Mouse (Mus musculus) heart, embryonic 14.5 days (tissue): ENCODE results near the gene Agap2. TPM values are rescaled to one million over a fixed set of nuclear protein-coding genes. Genes with fewer than 3 reads are reported as not detected.
A peak's percentile ranks its signal among the peaks of the same experiment; 100 is the strongest.

ENCODE experiments used
- ATAC-seq: fragments of 200-750 bp; cut with Nextera tagmentation; 2 replicates; pipeline ENCODE4 v1.8.0; 2017; ENCODE audit warnings: low read depth, moderate TSS enrichment; ENCODE audit not compliant: insufficient number of reproducible peaks, insufficient read depth, low FRiP score
- H3K27ac ChIP-seq, 2 experiments: fragments of 200-500 bp in 1 of 2; fragments of 300-500 bp in 1 of 2; sonication (generic) in 1 of 2; replicated peaks in 1 of 2; 2 replicates each; pipeline ENCODE4 v1.5.1; 2012 to 2014; ENCODE audit warnings: low read depth in 2 of 2, low read length in 2 of 2, control low read depth in 1 of 2, mild to moderate bottlenecking in 1 of 2, mixed read lengths in 1 of 2; ENCODE audit not compliant: control insufficient read depth in 1 of 2, insufficient read depth in 1 of 2
- H3K27me3 ChIP-seq: fragments of 300-500 bp; sonication (generic); 2 replicates; pipeline ENCODE4 v1.6.1; 2014; ENCODE audit warnings: mild to moderate bottlenecking, low read length, control low read depth; ENCODE audit not compliant: control insufficient read depth, insufficient read depth
- H3K36me3 ChIP-seq: fragments of 300-500 bp; sonication (generic); 2 replicates; pipeline ENCODE4 v1.6.1; 2014; ENCODE audit warnings: mild to moderate bottlenecking, control low read depth, low read length, mixed read lengths; ENCODE audit not compliant: control insufficient read depth, insufficient read depth
- H3K4me1 ChIP-seq, 2 experiments: fragments of 200-500 bp in 1 of 2; fragments of 300-500 bp in 1 of 2; sonication (generic) in 1 of 2; 2 replicates each; pipeline ENCODE4 v1.6.1; 2012 to 2014; ENCODE audit warnings: low read length in 2 of 2, control low read depth in 1 of 2, mixed read lengths in 1 of 2; ENCODE audit not compliant: control insufficient read depth in 2 of 2, insufficient read depth in 2 of 2
- H3K4me2 ChIP-seq: fragments of 300-500 bp; sonication (generic); 2 replicates; pipeline ENCODE4 v1.6.1; 2014; ENCODE audit warnings: mild to moderate bottlenecking, low read length
- H3K4me3 ChIP-seq, 2 experiments: fragments of 200-500 bp in 1 of 2; fragments of 300-500 bp in 1 of 2; sonication (generic) in 1 of 2; 2 replicates each; pipeline ENCODE4 v1.5.1; 2012 to 2014; ENCODE audit warnings: low read length in 2 of 2, mild to moderate bottlenecking in 2 of 2, control low read depth in 1 of 2, low read depth in 1 of 2, moderate library complexity in 1 of 2; ENCODE audit not compliant: control insufficient read depth in 1 of 2, insufficient read depth in 1 of 2
- H3K9ac ChIP-seq: fragments of 300-500 bp; sonication (generic); 2 replicates; pipeline ENCODE4 v1.6.1; 2014; ENCODE audit warnings: mild to moderate bottlenecking, low read length
- H3K9me3 ChIP-seq: fragments of 300-500 bp; sonication (generic); 2 replicates; pipeline ENCODE4 v1.6.1; 2016; ENCODE audit warnings: low read length, control low read depth; ENCODE audit not compliant: control insufficient read depth
- WGBS: fragments of 180-500 bp; shearing (Covaris S2); extraction: QIAGEN DNeasy Blood & Tissue Kit; methylation state at CpG from one replicate; pipeline ENCODE4 v1.1.7; 2014; 5-methylcytosine and 5-hydroxymethylcytosine counted together
- polyA plus RNA-seq: library from polyadenylated mRNA; unstranded; fragments of >200 nt; fragmentation: Nextera tagmentation; extraction: Ambion mirVana; gene quantifications from 2 replicates; pipeline ENCODE4 v1.2.1, GENCODE M21; 2014

Gene Agap2
- polyA plus RNA-seq, 1 experiment from 2014 or later: 0.27 TPM

GRCm38 (mm10) chr10:127115068-127115467, 40.0 kb downstream of the Agap2 start:
- no peak overlapping the region for H3K4me3 ChIP-seq
- H3K36me3 ChIP-seq: peaks cover 45% of the 10 kb centered on the region
- ATAC-seq: no peak
- peaks cover 0 to 2% of the 10 kb centered on the region in 2 experiments; a peak in 1 of 4 replicates for H3K4me1 ChIP-seq
- WGBS: 74% methylated on average over 2 of the region's 2 CpGs
- no peak overlapping the region for H3K4me2 ChIP-seq
- no peak overlapping the region for H3K9ac ChIP-seq
- no peaks in the 10 kb centered on the region for H3K27me3 ChIP-seq
- H3K9me3 ChIP-seq: no peaks in the 10 kb centered on the region
- no peak overlapping the region for H3K27ac ChIP-seq

- H3K9ac ChIP-seq: no peak overlapping the region
- no peaks in the 10 kb centered on the region for H3K27me3 ChIP-seq
- H3K9me3 ChIP-seq: no peaks in the 10 kb centered on the region
- WGBS: 89% methylated on average over 11 of the region's 11 CpGs
- peaks cover 33% of the 10 kb centered on the region for H3K36me3 ChIP-seq
- H3K27ac ChIP-seq: no peak overlapping the region
- no peak for ATAC-seq
- no peak overlapping the region for H3K4me2 ChIP-seq
- H3K4me3 ChIP-seq: no peak overlapping the region
- H3K4me1 ChIP-seq: peaks cover 2 to 14% of the 10 kb centered on the region in 2 experiments; a peak in 3 of 4 replicates
These were observed 43.4 kb downstream of the Agap2 start for GRCm38 (mm10) chr10:127118470-127118869.

DNA sequence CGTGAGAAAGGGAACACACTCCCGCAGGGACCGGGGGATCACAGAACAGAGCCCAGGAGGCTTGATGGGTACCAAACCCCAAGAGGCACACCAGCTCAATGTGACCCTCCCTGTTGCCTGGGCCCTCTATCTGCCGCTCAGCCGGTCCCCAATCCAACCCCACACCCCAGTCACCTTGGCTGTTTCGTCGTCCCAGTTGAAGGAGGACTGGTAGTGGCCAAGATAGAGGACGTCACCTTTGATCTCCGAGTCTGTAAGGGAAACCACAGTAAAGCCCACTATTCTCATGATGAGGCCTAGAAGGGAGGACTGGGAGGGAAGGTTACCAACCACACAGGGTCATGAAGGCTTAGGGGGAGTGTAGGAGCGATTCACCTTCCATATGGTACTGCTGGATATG, 44.1 kb downstream of the Agap2 start:
- H3K4me1 ChIP-seq: peaks cover 2 to 14% of the 10 kb centered on the region in 2 experiments; a peak in 3 of 4 replicates
- H3K9ac ChIP-seq: no peak overlapping the region
- 92% methylated on average over 10 of the region's 10 CpGs for WGBS
- ATAC-seq: no peak
- no peak overlapping the region for H3K4me2 ChIP-seq
- H3K4me3 ChIP-seq: no peak overlapping the region
- no peaks in the 10 kb centered on the region for H3K27me3 ChIP-seq
- no peaks in the 10 kb centered on the region for H3K9me3 ChIP-seq
- no peak overlapping the region for H3K27ac ChIP-seq
- H3K36me3 ChIP-seq: peaks cover 33% of the 10 kb centered on the region

GRCm38 (mm10) chr10:127120301-127121065, 45.4 kb downstream of the Agap2 start:
- Histone ChIP-seq H3K9ac (peak overlapping the region; percentile 82), H3K36me3 (peaks cover 33% of the 10 kb centered on the region), H3K9me3 (no peaks in the 10 kb centered on the region), H3K4me3 (peak overlapping the region; percentile 63 to 89), H3K27ac (no peak overlapping the region), H3K4me1 (peaks cover 2 to 14% of the 10 kb centered on the region in 2 experiments; a peak in 3 of 4 replicates), H3K4me2 (peak overlapping the region; percentile 94), H3K27me3 (no peaks in the 10 kb centered on the region)
- WGBS: 4% methylated on average over 34 of the region's 34 CpGs
- ATAC-seq: 0 out of 2 replicates have a peak, but pooled peaks have one; percentile 16

DNA sequence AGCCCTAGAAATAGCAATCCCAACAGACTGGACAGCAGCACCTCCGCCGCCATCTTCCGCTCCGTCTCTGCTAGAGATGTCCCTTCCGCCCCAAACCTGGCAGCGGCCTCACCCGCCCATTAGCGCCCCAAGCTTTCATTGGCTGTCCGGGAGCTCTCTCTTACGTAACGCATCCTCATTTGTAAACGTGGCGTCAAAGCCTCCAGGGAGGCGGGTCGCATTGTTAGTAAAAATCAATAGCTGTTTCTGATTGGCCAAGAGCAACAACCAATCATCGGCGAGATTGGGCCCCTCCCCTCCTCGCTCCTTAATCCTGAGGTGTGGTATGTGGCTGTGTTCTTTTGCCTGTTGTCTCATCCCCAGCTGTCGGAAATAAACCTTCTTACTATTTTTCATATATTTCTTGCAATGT, 46.0 kb downstream of the Agap2 start, which contains the start of gene Os9:
TSS of gene Os9 (minus strand) at position 66 of the 412 bp plus-strand sequence.
- peak within 1 kb of the TSS; percentile 82 for H3K9ac ChIP-seq
- peaks cover 2 to 14% of the 10 kb centered on the region in 2 experiments; a peak in 3 of 4 replicates for H3K4me1 ChIP-seq
- peak within 1 kb of the TSS; percentile 94 for H3K4me2 ChIP-seq
- no peak within 1 kb of the TSS for H3K27ac ChIP-seq
- 1% methylated on average over 19 of the region's 19 CpGs for WGBS
- peaks cover 27% of the 10 kb centered on the region for H3K36me3 ChIP-seq
- peak; percentile 97 for ATAC-seq
- peak within 1 kb of the TSS; percentile 63 to 89 for H3K4me3 ChIP-seq
- H3K27me3 ChIP-seq: no peaks in the 10 kb centered on the region
- H3K9me3 ChIP-seq: no peaks in the 10 kb centered on the region

GRCm38 (mm10) chr10:127122018-127122417, 46.9 kb downstream of the Agap2 start:
- no peak overlapping the region for H3K9ac ChIP-seq
- H3K4me3 ChIP-seq: no peak overlapping the region
- no peak for ATAC-seq
- no peak overlapping the region for H3K27ac ChIP-seq
- H3K4me2 ChIP-seq: no peak overlapping the region
- 85% methylated on average over 3 of the region's 3 CpGs for WGBS
- peaks cover 2 to 14% of the 10 kb centered on the region in 2 experiments; a peak in 3 of 4 replicates for H3K4me1 ChIP-seq
- H3K27me3 ChIP-seq: no peaks in the 10 kb centered on the region
- no peaks in the 10 kb centered on the region for H3K9me3 ChIP-seq
- H3K36me3 ChIP-seq: peaks cover 17% of the 10 kb centered on the region

DNA sequence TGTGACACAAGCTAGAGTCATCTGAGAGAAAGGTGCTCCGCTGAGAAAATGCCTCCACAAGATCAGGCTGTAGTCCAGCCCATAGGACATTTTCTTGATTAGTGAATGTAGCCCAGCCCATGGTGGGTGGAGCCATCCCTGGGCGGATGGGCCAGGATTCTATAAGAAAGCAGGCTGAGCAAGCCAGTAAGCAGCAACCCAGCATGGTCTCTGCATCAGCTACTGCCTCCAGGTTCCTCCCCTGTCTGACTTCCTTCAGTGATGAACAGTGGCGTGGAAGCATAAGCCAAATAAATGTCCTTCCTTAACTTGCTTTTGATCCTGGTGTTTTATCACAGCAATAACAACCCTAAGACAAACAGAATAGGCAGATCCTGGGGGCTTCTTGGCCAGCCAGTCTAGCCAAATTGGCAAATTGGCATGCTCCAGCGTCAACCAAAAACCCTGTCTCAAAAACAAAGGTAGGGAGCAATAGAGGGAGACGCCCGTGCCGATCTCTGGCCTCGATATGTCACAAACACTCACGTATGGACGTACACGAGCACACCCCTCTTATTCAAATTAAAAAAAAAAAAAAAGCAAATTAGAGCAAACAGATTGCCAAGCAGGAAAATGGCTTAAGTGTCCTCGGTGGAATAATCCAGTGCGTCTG, 47.8 kb downstream of the Agap2 start:
- H3K27ac ChIP-seq: no peak overlapping the region
- WGBS: 15% methylated on average over 13 of the region's 13 CpGs
- no peaks in the 10 kb centered on the region for H3K27me3 ChIP-seq
- ATAC-seq: no peak
- H3K36me3 ChIP-seq: peaks cover 9% of the 10 kb centered on the region
- peak overlapping the region; percentile 7 to 30; a peak in 3 of 4 replicates for H3K4me3 ChIP-seq
- H3K9ac ChIP-seq: peak overlapping the region; percentile 36; the same call in 1 of the 2 replicates
- H3K9me3 ChIP-seq: no peaks in the 10 kb centered on the region
- H3K4me1 ChIP-seq: peaks cover 2 to 14% of the 10 kb centered on the region in 2 experiments; a peak in 3 of 4 replicates
- H3K4me2 ChIP-seq: peak overlapping the region; percentile 71
